Mouse (Mus musculus): ENCODE measurements around the gene Cfap99. TPM values are rescaled to one million over a fixed set of nuclear protein-coding genes. Genes with fewer than 3 reads are reported as not detected.

Cfap99 gene
- polyA plus RNA-seq, 1 experiment: 0.19 TPM

DNA sequence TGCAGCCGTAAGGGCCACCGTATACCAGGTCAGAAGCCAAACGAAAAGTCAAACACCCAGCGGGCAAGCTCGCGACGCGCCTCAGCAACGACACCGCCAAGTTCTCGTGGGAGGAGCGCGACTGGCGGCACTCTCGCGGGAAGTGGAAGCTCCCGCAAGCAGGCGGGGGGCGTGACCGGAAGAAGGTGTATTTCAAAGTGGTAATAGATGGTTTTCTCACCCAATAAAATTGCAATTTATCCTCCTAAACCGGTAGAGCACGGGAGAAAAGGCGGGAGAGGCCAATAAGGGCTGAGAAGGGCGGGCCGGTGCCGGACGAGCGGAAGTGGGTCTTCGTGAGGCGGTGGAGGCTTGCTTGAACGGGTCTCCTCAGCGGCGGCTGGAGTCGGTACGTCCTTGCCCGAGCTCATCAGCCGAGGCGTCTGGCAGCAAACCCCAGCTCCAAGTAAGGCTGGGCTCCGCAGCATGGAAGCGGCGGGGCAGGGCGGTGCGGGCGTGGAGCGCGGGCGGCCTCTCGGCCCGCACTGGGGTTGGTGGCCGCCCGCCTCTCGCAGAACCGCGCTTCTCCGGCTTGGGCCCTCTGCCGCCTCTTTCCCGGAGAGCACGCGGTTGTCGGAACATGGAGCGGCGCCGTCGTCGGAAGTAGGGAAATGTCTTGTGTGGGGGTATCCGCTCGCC, 47.8 kb downstream of the Cfap99 start, which contains the start of gene Rnf4:
Gene Rnf4, plus strand, starts transcription at position 193 of the 678 bp plus-strand sequence.
- DNase-seq (ENCODE audit: low read depth): peak; percentile 99
- TF ChIP-seq POLR2A (IDR thresholded peaks at IDR 0.05; ENCODE audit: borderline replicate concordance, extremely low read depth, insufficient read depth, insufficient read length, poor library complexity, severe bottlenecking) (peak; percentile 70; the same call in 1 of the 2 replicates), CTCF (IDR thresholded peaks at IDR 0.05; ENCODE audit: borderline replicate concordance, extremely low read depth, insufficient read depth, insufficient read length) (no peak)

DNA sequence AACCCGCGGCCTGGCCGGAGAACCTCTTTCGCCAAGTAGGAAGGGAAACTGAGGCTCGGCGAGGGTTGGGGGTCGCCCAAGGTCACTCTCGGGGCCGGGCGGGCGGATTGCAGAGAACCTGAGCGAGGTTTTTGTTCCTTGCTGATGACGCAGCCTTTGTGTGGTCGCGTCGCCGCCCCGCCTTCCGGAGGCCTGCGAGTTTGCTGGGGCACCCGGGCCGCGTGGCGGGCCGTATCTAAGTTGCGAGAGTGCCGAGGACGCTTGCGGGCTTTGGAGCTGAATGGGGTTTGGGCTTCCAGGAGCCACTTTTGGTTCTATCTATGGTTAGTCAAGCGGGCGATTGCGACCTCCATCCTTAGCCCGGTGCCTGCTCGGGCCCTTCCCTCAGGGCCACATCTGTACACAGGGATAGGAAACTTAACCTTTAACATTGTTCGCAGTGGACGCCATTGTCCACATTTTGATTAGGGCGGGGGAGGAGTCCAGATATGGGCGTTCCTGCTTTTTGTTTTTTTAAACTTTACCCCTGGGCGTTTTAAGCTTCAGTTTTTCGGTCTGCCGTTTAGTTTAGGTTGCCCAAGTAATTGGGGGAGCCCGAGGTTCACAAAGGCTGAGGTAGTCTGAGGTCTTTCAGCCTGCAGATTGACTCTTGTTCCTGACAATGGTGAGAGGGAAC, 48.5 kb downstream of the Cfap99 start:
- no peak for TF ChIP-seq POLR2A (IDR thresholded peaks at IDR 0.05; ENCODE audit: borderline replicate concordance, extremely low read depth, insufficient read depth, insufficient read length, poor library complexity, severe bottlenecking)
- TF ChIP-seq CTCF (IDR thresholded peaks at IDR 0.05; ENCODE audit: borderline replicate concordance, extremely low read depth, insufficient read depth, insufficient read length): no peak

DNA sequence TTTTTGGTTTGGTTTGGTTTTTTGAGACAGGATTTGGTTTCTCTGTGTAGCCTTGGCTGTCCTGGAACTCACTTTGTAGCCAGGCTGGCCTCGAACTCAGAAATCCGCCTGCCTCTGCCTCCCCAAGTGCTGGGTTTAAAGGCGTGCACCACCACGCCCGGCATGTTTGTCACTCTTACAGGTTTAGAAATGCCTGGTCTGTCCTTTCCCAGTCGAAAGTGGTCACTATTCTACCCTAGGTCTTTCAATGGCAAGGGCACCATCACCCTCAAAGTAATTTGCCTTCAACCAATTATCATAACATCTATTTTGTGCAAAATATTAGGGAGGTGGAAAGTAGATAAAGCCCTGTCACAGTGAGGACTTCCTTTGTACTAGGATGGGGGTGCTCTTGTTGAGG, 51.8 kb downstream of the Cfap99 start:
- DNase-seq (ENCODE audit: low read depth): no peak
- TF ChIP-seq CTCF (IDR thresholded peaks at IDR 0.05; ENCODE audit: borderline replicate concordance, extremely low read depth, insufficient read depth, insufficient read length): no peak
- TF ChIP-seq POLR2A (IDR thresholded peaks at IDR 0.05; ENCODE audit: borderline replicate concordance, extremely low read depth, insufficient read depth, insufficient read length, poor library complexity, severe bottlenecking): no peak

More for the DNA sequence above, 48.5 kb downstream of the Cfap99 start:
- DNase-seq (ENCODE audit: low read depth): peak; percentile 74

DNA sequence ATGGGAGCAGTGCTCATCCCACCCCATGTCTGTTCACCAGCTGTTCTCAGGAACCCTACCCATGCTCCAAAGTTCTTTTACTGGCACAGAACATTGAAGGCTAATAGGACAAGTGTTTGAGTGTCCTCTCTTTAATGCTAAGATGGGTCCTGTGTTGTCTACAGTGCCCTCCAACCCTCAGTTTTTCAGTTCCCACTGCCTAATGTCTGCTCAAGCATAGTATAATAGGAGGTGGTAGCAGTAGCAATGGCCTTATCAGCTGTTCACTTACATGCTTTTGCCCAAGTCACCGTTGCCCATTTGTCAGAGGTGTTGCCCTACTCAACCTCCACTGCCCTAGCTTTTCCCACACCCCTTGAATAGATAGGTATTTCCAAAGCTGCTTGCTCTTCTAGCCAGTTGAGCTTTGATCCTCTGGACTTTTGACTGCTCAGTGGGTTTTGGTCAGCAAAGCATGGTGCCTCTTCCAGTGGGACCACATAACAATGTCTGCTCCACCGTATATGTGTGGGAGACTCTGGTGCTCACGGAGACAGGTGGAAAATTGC, 63.8 kb downstream of the Cfap99 start:
- DNase-seq (ENCODE audit: low read depth): no peak

GRCm38 (mm10) chr5:34360261-34360660, 71.9 kb downstream of the Cfap99 start:
- no peak for DNase-seq (ENCODE audit: low read depth)
- TF ChIP-seq POLR2A (IDR thresholded peaks at IDR 0.05; ENCODE audit: borderline replicate concordance, extremely low read depth, insufficient read depth, insufficient read length, poor library complexity, severe bottlenecking) (no peak), CTCF (IDR thresholded peaks at IDR 0.05; ENCODE audit: borderline replicate concordance, extremely low read depth, insufficient read depth, insufficient read length) (no peak)

More for the DNA sequence above, 63.8 kb downstream of the Cfap99 start:
- TF ChIP-seq CTCF (IDR thresholded peaks at IDR 0.05; ENCODE audit: borderline replicate concordance, extremely low read depth, insufficient read depth, insufficient read length): no peak
- no peak for TF ChIP-seq POLR2A (IDR thresholded peaks at IDR 0.05; ENCODE audit: borderline replicate concordance, extremely low read depth, insufficient read depth, insufficient read length, poor library complexity, severe bottlenecking)

DNA sequence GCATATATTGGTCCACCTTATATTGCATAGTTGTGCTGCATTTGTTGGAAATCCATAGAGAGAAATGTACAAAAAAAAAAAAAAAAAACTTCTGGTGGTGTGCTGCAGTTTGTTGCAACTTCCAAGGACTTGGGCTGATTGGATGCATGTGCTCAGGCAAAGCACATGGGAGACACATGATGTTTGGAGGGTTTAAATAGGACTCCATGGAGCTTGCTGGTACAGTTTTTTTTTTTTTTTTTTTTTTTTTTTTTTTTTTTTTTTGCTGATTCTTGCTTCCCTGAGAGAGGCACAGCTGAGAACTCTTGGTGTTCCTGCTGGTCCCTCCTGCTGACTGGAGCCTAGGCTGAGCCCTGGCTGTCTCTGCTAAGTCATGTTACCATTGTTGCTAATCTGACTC, 74.7 kb downstream of the Cfap99 start:
- TF ChIP-seq POLR2A (IDR thresholded peaks at IDR 0.05; ENCODE audit: borderline replicate concordance, extremely low read depth, insufficient read depth, insufficient read length, poor library complexity, severe bottlenecking) (no peak), CTCF (IDR thresholded peaks at IDR 0.05; ENCODE audit: borderline replicate concordance, extremely low read depth, insufficient read depth, insufficient read length) (no peak)
- DNase-seq (ENCODE audit: low read depth): no peak

DNA sequence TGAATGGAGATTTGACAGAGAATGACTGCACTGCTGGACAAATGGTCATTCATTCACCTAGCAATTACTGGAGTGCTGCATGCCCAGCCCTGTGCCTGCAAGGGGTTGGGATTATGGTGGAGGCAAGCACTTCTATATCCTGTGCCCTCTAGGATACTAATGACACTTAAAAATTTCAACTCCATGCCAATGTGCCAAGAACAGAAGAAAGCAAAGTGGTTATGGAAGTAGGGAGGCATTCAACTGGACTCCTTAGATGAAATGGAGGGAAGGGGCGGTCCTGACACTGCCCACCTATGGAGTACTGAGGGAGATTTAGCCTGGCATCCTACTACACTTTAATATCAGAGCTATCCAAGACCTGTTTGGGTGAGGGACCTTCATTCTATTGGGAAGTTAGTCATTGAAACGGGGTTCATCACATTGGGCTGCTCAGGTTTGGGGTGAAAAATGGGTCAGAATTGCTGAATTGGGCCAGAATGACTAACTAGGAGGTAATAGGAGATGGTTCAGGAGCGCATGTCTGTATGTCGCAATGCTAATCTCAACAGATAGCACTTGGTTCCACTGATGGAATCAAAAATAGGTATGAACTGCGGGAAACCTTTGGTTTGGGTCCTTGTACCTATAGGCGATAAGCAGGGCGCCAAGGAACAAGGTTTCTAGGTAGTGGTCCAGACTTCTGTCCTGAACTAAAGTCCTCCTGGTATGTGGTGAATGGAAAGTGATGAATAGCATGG, 80.3 kb downstream of the Cfap99 start:
- TF ChIP-seq CTCF (IDR thresholded peaks at IDR 0.05; ENCODE audit: borderline replicate concordance, extremely low read depth, insufficient read depth, insufficient read length): no peak
- TF ChIP-seq POLR2A (IDR thresholded peaks at IDR 0.05; ENCODE audit: borderline replicate concordance, extremely low read depth, insufficient read depth, insufficient read length, poor library complexity, severe bottlenecking): no peak
- no peak for DNase-seq (ENCODE audit: low read depth)

DNA sequence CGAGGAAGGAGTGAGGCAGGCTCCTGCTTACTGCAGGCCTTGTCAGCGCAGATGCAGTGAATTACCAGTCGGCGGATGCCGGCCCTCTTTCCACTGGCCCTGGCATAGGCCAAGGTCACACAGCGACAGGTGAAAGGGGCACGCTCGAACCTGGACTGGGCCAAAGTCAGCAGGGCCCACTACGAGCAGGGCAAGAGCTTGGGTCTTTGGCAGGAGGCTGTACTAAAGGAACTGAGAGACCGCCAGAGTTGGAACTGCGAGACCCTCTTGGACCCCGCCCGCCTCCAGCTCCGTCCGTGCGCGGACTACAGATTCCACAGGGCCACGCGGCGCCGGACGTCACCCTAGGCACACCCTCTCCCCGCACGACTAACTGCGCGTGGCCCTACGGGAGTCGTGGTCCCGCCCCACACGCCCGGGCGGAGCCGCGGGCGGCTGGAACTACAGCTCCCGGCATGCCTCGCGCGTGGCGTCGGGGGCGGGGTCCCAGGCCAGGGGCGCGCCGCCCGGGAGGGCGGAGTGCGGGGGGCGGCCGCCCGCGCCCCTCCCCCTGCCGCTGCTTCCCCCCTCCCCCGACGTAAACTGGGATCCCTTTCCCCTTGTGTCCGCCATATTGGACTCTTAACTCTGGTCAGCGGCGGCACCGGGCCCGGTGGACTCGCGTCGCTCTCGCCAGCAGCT, 81.1 kb downstream of the Cfap99 start, which contains the start of gene Fam193a:
Gene Fam193a, plus strand, starts transcription at position 593 of the 681 bp plus-strand sequence.
- peak; percentile 50; the same call in 1 of the 2 replicates for TF ChIP-seq POLR2A (IDR thresholded peaks at IDR 0.05; ENCODE audit: borderline replicate concordance, extremely low read depth, insufficient read depth, insufficient read length, poor library complexity, severe bottlenecking)
- no peak for TF ChIP-seq CTCF (IDR thresholded peaks at IDR 0.05; ENCODE audit: borderline replicate concordance, extremely low read depth, insufficient read depth, insufficient read length)
- peak; percentile 99 for DNase-seq (ENCODE audit: low read depth)

DNA sequence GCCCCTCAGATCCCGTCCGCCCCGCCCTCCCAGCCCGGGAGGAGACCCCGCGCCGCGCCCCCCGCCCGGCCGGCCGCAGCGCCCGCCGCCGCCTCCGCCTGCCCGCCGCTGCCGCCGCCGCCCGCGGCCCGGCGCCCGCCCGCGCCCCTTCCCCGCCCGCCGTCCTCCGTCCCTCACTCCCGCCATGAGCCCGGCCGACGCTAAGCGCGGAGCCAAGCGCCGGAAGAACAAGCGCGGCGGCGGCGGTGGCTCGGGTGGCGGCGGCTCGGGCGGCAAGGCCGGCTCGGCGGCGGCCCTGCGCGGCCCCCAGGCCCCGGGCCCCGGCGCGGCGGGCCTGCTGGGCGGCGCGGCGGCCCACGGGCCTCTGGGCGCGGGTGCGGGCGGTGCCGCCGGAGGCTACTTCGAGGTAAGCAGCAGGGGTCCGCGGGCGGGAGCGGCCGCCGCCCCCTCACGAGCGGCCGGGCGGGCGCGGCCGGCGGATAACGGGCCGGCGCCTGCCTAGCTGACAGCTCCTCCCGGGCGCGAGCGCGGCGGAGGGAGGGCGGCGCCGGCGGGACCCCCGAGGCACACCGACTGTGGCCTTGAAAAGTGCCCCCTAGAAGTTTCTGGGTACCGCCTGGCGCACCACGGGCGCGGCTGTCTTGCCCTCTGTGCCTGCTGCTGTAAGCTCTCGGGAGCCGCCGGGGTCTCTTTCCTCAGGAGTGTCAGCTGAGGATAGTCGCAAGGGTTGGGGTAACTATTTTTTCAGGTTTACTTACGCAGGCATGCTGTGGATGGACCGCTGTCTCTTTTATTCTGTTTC, 81.8 kb downstream of the Cfap99 start:
- TF ChIP-seq CTCF (IDR thresholded peaks at IDR 0.05; ENCODE audit: borderline replicate concordance, extremely low read depth, insufficient read depth, insufficient read length): no peak
- TF ChIP-seq POLR2A (IDR thresholded peaks at IDR 0.05; ENCODE audit: borderline replicate concordance, extremely low read depth, insufficient read depth, insufficient read length, poor library complexity, severe bottlenecking): no peak
- peak; percentile 52 for DNase-seq (ENCODE audit: low read depth)

- TF ChIP-seq CTCF (IDR thresholded peaks at IDR 0.05; ENCODE audit: borderline replicate concordance, extremely low read depth, insufficient read depth, insufficient read length) (no peak), POLR2A (IDR thresholded peaks at IDR 0.05; ENCODE audit: borderline replicate concordance, extremely low read depth, insufficient read depth, insufficient read length, poor library complexity, severe bottlenecking) (no peak)
- DNase-seq (ENCODE audit: low read depth): no peak
Observed at GRCm38 (mm10) chr5:34370840-34371239, 82.4 kb downstream of the Cfap99 start.
